Mouse (Mus musculus) small intestine, adult 2 months (tissue): ENCODE measurements around the gene Cd2ap. TPM values are rescaled to one million over a fixed set of nuclear protein-coding genes. Genes with fewer than 3 reads are reported as not detected.

Source experiments
- H3K27ac ChIP-seq: fragments of 200-500 bp; 2 replicates; pipeline ENCODE4 v1.5.1; 2012; ENCODE audit warnings: low read depth, low read length, control low read depth, inconsistent platforms; ENCODE audit not compliant: insufficient read depth
- H3K27me3 ChIP-seq: fragments of 200-500 bp; 2 replicates; pipeline ENCODE4 v1.6.1; 2012; ENCODE audit warnings: mild to moderate bottlenecking, moderate library complexity, low read length, inconsistent platforms; ENCODE audit not compliant: control insufficient read depth, insufficient read depth
- H3K36me3 ChIP-seq: fragments of 200-500 bp; 2 replicates; pipeline ENCODE4 v1.6.1; 2012; ENCODE audit warnings: mild to moderate bottlenecking, low read length, control low read depth, inconsistent platforms; ENCODE audit not compliant: control insufficient read depth, insufficient read depth
- H3K4me1 ChIP-seq: fragments of 200-500 bp; 2 replicates; pipeline ENCODE4 v1.6.1; 2012; ENCODE audit warnings: low read length, inconsistent platforms, mixed read lengths; ENCODE audit not compliant: control insufficient read depth, insufficient read depth, insufficient read length
- H3K4me3 ChIP-seq: fragments of 200-500 bp; 2 replicates; pipeline ENCODE4 v1.5.1; 2012; ENCODE audit warnings: low read depth, mild to moderate bottlenecking, control low read depth, inconsistent platforms, low read length, moderate library complexity
- CTCF ChIP-seq: fragments of 200-500 bp; IDR thresholded peaks from 2 replicates; pipeline ENCODE4 v1.5.1; 2012; ENCODE audit warnings: low read depth, mild to moderate bottlenecking, control low read depth, inconsistent platforms, low read length, moderate library complexity, mixed read lengths; ENCODE audit not compliant: insufficient replicate concordance, insufficient read length; ENCODE audit errors: extremely low read depth
- POLR2A ChIP-seq: fragments of 200-500 bp; IDR thresholded peaks from 2 replicates; pipeline ENCODE4 v1.6.1; 2012; ENCODE audit warnings: low read depth, mild to moderate bottlenecking, control low read depth, inconsistent platforms, low read length, moderate library complexity
- WGBS: fragments of 180-500 bp; shearing (Covaris S2); methylation state at CpG from one replicate; pipeline ENCODE4 v1.1.7; 2018; 5-methylcytosine and 5-hydroxymethylcytosine counted together
- polyA plus RNA-seq: library from polyadenylated mRNA; depleted of rRNA; stranded (reverse); fragments of >200 nt; gene quantifications from 2 replicates; pipeline ENCODE4 v1.2.3, GENCODE M21; 2012; rRNA removed

The Cd2ap gene
- 8.3 and 17.9 TPM in 2 replicates for polyA plus RNA-seq

DNA sequence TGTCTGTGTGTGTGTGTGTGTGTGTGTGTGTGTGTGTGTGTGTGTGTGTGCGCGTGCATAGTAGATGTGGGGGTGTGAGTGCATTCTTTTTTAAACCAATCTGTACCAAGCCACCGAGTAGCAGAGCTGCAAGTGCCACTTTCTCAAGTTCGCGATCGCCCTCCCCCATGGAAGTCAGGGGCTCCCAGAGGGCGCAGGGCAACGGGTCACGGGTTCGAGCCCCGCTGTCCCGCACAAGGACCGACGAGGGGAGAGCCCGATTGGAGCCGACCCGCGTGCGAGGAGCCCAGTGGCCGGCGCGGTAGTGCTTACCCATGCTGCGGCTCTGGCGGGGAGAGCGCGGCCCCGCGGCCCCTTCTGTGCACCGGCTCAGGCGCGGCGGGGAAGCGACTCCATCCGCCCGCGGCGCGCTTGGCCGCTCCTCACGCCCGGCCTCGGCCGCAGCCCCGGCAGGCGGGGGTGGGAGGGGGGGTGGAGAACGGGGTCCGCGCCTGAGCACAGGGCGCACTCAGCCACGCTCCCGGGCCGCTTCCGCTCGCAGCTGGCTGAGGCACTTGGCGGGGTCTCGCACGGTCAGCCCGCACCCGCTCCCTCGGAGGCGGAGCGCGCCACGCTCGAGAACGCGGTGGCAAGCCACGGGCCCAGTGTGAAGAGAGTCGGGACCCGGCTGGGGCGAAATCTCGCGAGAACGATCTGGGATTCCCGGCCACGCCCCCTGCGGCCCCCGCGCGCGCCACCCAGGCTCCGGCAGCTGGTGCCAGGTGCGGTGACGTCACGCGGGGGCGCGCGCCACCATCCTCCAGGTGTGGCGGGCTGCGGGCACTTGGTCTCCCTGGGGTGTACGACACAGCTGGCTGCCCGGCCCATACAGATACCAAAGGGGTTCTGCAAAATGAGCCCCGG, at the start of gene Cd2ap:
Gene Cd2ap, minus strand, starts transcription at position 665 of the 903 bp plus-strand sequence.
- Histone ChIP-seq H3K27ac (peak within 1 kb of the TSS; percentile 88), H3K27me3 (no peaks in the 10 kb centered on the region), H3K4me1 (peaks cover 6% of the 10 kb centered on the region; the same call in 1 of the 2 replicates), H3K36me3 (no peaks in the 10 kb centered on the region), H3K4me3 (peak within 1 kb of the TSS; percentile 97)
- peak; percentile 85; the same call in 1 of the 2 replicates for TF ChIP-seq POLR2A
- TF ChIP-seq CTCF = no peak
- under 1% methylated on average over 93 of the region's 94 CpGs for WGBS

DNA sequence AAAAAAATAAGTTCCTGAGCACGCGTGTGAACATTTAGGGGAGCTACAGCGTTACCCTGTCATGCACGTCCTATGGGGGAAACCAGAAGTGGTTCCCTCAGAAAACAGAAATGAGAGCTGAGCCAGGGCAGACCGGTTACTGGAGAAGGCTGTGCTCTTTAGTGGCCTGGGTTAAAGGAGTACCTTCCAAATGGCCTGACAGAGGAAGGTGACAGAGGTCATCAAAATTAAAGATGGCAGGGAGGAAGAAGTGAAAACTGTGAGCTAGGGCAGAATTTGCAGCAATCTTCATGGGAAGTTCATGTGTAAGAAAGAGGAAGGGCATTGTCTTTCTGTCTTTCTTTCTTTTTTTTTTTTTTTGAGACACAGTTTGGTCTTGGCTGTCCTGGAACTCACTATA, 48.3 kb upstream of the Cd2ap start:
- TF ChIP-seq POLR2A (no peak), CTCF (no peak)
- Histone ChIP-seq H3K27me3 (no peaks in the 10 kb centered on the region), H3K36me3 (no peaks in the 10 kb centered on the region), H3K4me3 (no peak overlapping the region), H3K27ac (no peak overlapping the region), H3K4me1 (peaks cover 16% of the 10 kb centered on the region; the same call in 1 of the 2 replicates)
- 90% methylated on average over 5 of the region's 5 CpGs for WGBS

DNA sequence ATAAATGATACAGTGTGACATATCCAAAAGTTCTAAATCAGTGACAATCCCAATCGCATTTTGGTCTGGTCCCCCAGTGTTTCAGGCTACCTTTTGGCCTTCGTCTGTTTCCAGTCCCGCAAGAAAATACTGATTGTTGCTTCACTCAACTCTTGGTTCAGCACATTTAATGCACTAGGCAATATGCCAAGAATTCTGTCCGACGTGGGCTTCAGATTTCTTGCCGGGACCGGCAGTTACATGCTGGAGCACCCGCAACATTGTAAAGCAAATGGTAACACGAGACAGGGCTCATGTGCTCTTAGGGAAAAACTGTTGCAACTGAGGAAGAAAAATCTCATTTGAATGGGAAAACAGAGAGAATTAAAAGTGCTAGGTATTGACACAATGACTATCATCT, 42.3 kb upstream of the Cd2ap start:
- Histone ChIP-seq H3K27ac (no peak overlapping the region), H3K27me3 (no peaks in the 10 kb centered on the region), H3K4me1 (no peaks in the 10 kb centered on the region; the same call in 1 of the 2 replicates), H3K36me3 (no peaks in the 10 kb centered on the region), H3K4me3 (no peak overlapping the region)
- WGBS = 80% methylated on average over 9 of the region's 9 CpGs
- no peak for TF ChIP-seq CTCF
- TF ChIP-seq POLR2A = no peak

DNA sequence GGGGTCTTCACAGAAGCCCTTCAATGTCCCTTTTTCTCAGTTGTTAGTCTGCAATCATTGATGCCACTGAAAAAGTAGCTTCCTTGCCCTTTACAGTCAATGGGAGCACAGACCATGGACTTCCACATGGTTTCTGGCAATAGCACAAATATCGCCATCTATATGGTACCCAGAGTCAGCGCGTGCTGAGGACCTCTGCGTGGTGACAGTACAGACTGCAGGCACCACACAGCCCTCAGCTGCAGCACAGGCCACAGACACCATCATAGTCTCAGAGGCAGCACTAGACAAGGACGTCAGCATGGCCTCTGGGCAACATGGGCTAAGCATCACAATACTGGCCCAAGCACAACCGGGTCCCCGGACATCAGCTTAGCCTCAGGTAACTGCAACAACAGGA, 38.3 kb upstream of the Cd2ap start:
- no peaks in the 10 kb centered on the region for H3K27me3 ChIP-seq
- peaks cover 5% of the 10 kb centered on the region; the same call in 1 of the 2 replicates for H3K4me1 ChIP-seq
- WGBS = 88% methylated on average over 7 of the region's 7 CpGs
- TF ChIP-seq POLR2A (no peak), CTCF (no peak)
- no peak overlapping the region for H3K27ac ChIP-seq
- no peaks in the 10 kb centered on the region for H3K36me3 ChIP-seq
- H3K4me3 ChIP-seq = no peak overlapping the region

DNA sequence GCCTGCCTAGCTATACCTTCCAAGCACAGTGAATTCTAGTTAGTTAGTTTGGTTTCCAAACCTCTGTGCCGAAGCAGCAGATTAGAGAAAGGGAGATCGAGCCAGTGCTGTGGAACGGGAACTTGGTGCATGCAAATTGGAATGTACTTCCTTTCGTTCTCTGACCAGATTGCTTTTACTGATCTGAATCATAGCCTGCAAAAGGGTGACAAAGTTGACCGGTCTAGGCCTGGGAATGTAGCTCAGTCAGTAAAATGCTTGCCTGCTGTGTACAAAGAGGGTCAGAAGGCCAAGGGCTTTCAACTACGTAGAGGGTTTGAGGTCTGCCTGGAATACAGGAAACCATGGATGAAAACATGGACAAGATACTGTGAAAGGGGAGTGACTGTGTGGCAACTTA, 35.7 kb upstream of the Cd2ap start:
- Histone ChIP-seq H3K4me3 (no peak overlapping the region), H3K27ac (0 out of 2 replicates have a peak overlapping the region, but pooled peaks have one; percentile 22), H3K36me3 (no peaks in the 10 kb centered on the region), H3K4me1 (peaks cover 14% of the 10 kb centered on the region; the same call in 1 of the 2 replicates), H3K27me3 (no peaks in the 10 kb centered on the region)
- WGBS = 84% methylated on average over 6 of the region's 6 CpGs
- TF ChIP-seq POLR2A = no peak
- TF ChIP-seq CTCF = no peak

DNA sequence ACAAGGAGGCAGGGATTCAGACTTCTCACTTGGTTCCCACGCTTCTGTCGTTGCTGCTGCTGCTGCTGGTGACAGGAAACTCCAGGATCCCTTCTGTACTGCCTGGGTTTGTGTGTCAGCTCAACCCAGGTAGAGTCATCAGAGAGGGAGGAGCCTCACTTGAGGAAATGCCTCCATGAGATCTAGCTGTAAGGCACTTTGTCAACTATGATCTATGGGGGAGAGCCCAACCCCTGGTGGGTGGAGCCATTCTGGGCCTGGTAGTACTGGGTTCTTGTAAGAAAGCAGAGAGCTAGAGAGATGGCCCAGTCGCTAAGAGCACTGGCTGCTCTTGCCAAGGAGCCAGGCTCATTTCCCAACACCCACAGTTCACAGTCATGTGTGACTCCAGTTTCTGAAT, 34.0 kb upstream of the Cd2ap start:
- WGBS = 46% methylated on average over 3 of the region's 3 CpGs
- peak overlapping the region; percentile 33 for H3K27ac ChIP-seq

DNA sequence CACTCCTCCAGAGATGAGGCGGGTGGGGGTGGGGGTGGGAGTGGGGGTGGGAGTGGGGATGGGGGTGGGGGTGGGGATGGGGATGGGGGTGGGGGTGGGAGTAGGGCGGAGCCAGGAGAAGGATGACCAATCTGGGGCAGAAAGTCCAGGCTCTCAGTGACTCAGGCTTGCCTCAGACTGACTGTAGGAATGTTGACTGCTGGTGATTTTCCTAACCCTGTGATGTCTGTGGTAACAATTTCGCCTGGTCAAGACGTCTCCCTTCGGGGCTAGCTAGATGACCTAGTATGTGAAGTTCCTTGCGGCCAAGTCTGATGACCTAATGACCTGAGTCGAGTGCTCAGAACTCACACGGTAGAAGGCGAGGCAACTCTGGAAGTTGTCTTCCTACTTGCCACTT, 32.9 kb upstream of the Cd2ap start:
- H3K36me3 ChIP-seq = no peaks in the 10 kb centered on the region
- H3K4me1 ChIP-seq = peaks cover 17% of the 10 kb centered on the region; the same call in 1 of the 2 replicates
- no peaks in the 10 kb centered on the region for H3K27me3 ChIP-seq
- TF ChIP-seq POLR2A = no peak
- no peak for TF ChIP-seq CTCF
- no peak overlapping the region for H3K4me3 ChIP-seq
- WGBS = 26% methylated on average over 9 of the region's 9 CpGs
- peak overlapping the region; percentile 92 for H3K27ac ChIP-seq

More for the DNA sequence above, 34.0 kb upstream of the Cd2ap start:
- TF ChIP-seq POLR2A = 0 out of 2 replicates have a peak, but pooled peaks have one; percentile 23
- TF ChIP-seq CTCF = no peak
- H3K4me3 ChIP-seq = no peak overlapping the region
- H3K36me3 ChIP-seq = no peaks in the 10 kb centered on the region
- peaks cover 14% of the 10 kb centered on the region; the same call in 1 of the 2 replicates for H3K4me1 ChIP-seq
- no peaks in the 10 kb centered on the region for H3K27me3 ChIP-seq
